Mouse (Mus musculus) midbrain, embryonic 14.5 days (tissue): ENCODE data around the gene Pld1. TPM values are rescaled to one million over a fixed set of nuclear protein-coding genes. Genes with fewer than 3 reads are reported as not detected.

Experiments used
- ATAC-seq: fragments of 200-750 bp; cut with Nextera tagmentation; 2 replicates; pipeline ENCODE4 v1.8.0; 2017; ENCODE audit warnings: moderate number of reproducible peaks, moderate library complexity; ENCODE audit not compliant: low FRiP score, low TSS enrichment
- DNase-seq: peaks from one replicate; pipeline ENCODE4 v3.0.0-alpha.2; 2015
- H3K27ac ChIP-seq: fragments of 300-500 bp; sonication (generic); replicated peaks from 2 replicates; pipeline ENCODE4 v1.5.1; 2014; ENCODE audit warnings: mild to moderate bottlenecking, low read depth, low read length, moderate library complexity
- H3K27me3 ChIP-seq: fragments of 300-500 bp; sonication (generic); 2 replicates; pipeline ENCODE4 v1.6.1; 2014; ENCODE audit warnings: low read length, control low read depth, mixed read lengths; ENCODE audit not compliant: control insufficient read depth, insufficient read depth
- H3K36me3 ChIP-seq: fragments of 300-500 bp; sonication (generic); 2 replicates; pipeline ENCODE4 v1.6.1; 2014; ENCODE audit warnings: low read length, control low read depth; ENCODE audit not compliant: control insufficient read depth, insufficient read depth
- H3K4me1 ChIP-seq: fragments of 300-500 bp; sonication (generic); 2 replicates; pipeline ENCODE4 v1.6.1; 2014; ENCODE audit warnings: mild to moderate bottlenecking, antibody characterized with exemption, low read length, control low read depth; ENCODE audit not compliant: control insufficient read depth, insufficient read depth
- H3K4me2 ChIP-seq: fragments of 300-500 bp; sonication (generic); 2 replicates; pipeline ENCODE4 v1.6.1; 2014; ENCODE audit warnings: mild to moderate bottlenecking, low read length, moderate library complexity
- H3K4me3 ChIP-seq: fragments of 300-500 bp; sonication (generic); replicated peaks from 2 replicates; pipeline ENCODE4 v1.5.1; 2014; ENCODE audit warnings: low read depth, low read length
- H3K9ac ChIP-seq: fragments of 300-500 bp; sonication (generic); replicated peaks from 2 replicates; pipeline ENCODE4 v1.6.1; 2014; ENCODE audit warnings: mild to moderate bottlenecking, low read length, moderate library complexity
- H3K9me3 ChIP-seq: fragments of 300-500 bp; sonication (generic); 2 replicates; pipeline ENCODE4 v1.6.1; 2016; ENCODE audit warnings: low read length, control low read depth, mixed read lengths; ENCODE audit not compliant: control insufficient read depth
- WGBS: fragments of 180-500 bp; shearing (Covaris S2); extraction: QIAGEN DNeasy Blood & Tissue Kit; methylation state at CpG from one replicate; pipeline ENCODE4 v1.1.7; 2014; 5-methylcytosine and 5-hydroxymethylcytosine counted together
- polyA plus RNA-seq: library from polyadenylated mRNA; unstranded; fragments of >200 nt; fragmentation: Nextera tagmentation; extraction: Ambion mirVana; gene quantifications from 2 replicates; pipeline ENCODE4 v1.2.1, GENCODE M21; 2014

Gene Pld1
- polyA plus RNA-seq, 1 experiment from 2014 or later = 5.4 TPM

DNA sequence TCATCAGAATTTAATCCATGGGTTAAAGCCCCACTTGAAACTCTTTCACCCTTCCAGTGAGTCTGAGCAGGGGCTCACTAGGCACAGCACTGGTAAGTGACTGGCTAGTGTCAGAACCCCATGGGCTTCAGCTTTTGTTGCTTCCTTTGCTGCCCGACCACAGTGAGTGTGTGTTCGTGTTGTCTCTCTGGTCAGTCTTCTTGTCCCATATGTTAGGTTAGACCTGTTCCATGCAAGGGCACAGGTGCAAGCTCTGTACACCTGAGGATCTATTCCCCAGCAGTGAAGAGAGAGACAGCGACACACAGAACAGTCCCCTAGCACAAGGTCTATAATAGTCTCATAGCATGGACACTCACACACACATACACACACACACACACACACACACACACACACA is 140.7 kb downstream of the Pld1 start:
- Histone ChIP-seq H3K4me3 (no peak overlapping the region), H3K27me3 (no peaks in the 10 kb centered on the region), H3K27ac (no peak overlapping the region), H3K9ac (no peak overlapping the region), H3K4me1 (no peaks in the 10 kb centered on the region), H3K9me3 (no peaks in the 10 kb centered on the region), H3K4me2 (no peak overlapping the region), H3K36me3 (no peaks in the 10 kb centered on the region)
- WGBS = 89% methylated on average over 3 of the region's 3 CpGs
- ATAC-seq (no peak), DNase-seq (no peak)

- H3K4me2 ChIP-seq = no peak overlapping the region
- H3K4me1 ChIP-seq = no peaks in the 10 kb centered on the region
- H3K4me3 ChIP-seq = no peak overlapping the region
- H3K27ac ChIP-seq = no peak overlapping the region
- no peaks in the 10 kb centered on the region for H3K27me3 ChIP-seq
- DNase-seq = no peak
- H3K9ac ChIP-seq = no peak overlapping the region
- H3K9me3 ChIP-seq = no peaks in the 10 kb centered on the region
- 100% methylated on average over 1 of the region's 1 CpGs for WGBS
- no peaks in the 10 kb centered on the region for H3K36me3 ChIP-seq
- ATAC-seq = no peak
These were observed 141.6 kb downstream of the Pld1 start for GRCm38 (mm10) chr3:28080116-28080515.

DNA sequence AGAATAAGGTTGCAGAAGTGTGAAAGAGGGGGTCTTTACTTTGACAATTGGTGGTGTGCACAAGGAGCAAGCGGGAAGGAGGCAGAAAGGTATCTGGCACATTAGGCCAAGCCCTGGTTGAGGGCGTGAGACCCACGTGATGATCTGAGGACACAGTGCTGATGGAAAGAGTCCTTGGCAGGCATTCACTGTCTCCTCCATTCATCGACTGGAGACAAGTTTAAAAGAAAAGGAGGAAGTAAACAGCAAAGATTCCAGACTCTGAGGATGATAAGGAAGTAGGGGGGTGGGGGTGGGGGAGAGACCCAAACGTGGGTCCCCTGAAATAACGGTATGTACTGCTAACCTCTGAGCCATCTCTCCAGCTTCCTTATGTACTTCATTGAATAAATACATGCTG is 142.5 kb downstream of the Pld1 start:
- 84% methylated on average over 6 of the region's 6 CpGs for WGBS
- ATAC-seq (no peak), DNase-seq (no peak)
- Histone ChIP-seq H3K9me3 (no peaks in the 10 kb centered on the region), H3K27ac (no peak overlapping the region), H3K4me1 (no peaks in the 10 kb centered on the region), H3K36me3 (no peaks in the 10 kb centered on the region), H3K4me2 (no peak overlapping the region), H3K4me3 (no peak overlapping the region), H3K27me3 (no peaks in the 10 kb centered on the region), H3K9ac (no peak overlapping the region)

- Histone ChIP-seq H3K4me1 (no peaks in the 10 kb centered on the region), H3K36me3 (no peaks in the 10 kb centered on the region), H3K27me3 (no peaks in the 10 kb centered on the region), H3K9me3 (no peaks in the 10 kb centered on the region), H3K4me3 (no peak overlapping the region), H3K9ac (no peak overlapping the region), H3K4me2 (no peak overlapping the region), H3K27ac (no peak overlapping the region)
- ATAC-seq = no peak
- DNase-seq = no peak
- WGBS = 86% methylated on average over 3 of the region's 3 CpGs
These were observed 144.7 kb downstream of the Pld1 start for GRCm38 (mm10) chr3:28083218-28083617.

GRCm38 (mm10) chr3:28084281-28084680 is 145.8 kb downstream of the Pld1 start:
- Histone ChIP-seq H3K27me3 (no peaks in the 10 kb centered on the region), H3K4me1 (no peaks in the 10 kb centered on the region)
- DNase-seq = no peak

DNA sequence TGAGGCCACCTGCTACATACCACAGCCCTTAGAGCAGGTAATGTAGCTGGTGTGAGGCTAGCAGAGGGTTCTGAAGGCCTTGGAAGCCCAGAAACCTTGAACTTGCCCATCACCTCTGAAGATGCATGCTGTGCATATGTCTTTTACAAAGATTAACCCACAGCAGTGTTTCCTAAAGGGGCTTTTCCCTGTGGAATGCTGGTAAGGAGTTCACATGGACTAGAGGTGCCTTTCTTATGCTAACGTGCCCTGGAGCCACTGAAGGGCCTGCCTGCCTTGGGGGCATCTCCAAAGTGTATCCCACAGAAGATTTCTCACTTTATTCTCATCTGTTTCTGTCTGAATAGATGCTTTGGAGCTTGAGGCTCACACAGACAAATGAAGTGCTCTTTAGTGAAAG is 152.8 kb downstream of the Pld1 start:
- Histone ChIP-seq H3K27me3 (no peaks in the 10 kb centered on the region), H3K9me3 (no peaks in the 10 kb centered on the region), H3K4me1 (no peaks in the 10 kb centered on the region), H3K4me2 (no peak overlapping the region), H3K9ac (no peak overlapping the region), H3K4me3 (no peak overlapping the region), H3K27ac (no peak overlapping the region), H3K36me3 (no peaks in the 10 kb centered on the region)
- WGBS = 20% methylated on average over 1 of the region's 1 CpGs
- no peak for ATAC-seq
- DNase-seq = no peak

More at GRCm38 (mm10) chr3:28084281-28084680, 145.8 kb downstream of the Pld1 start:
- Histone ChIP-seq H3K9ac (no peak overlapping the region), H3K4me3 (no peak overlapping the region), H3K4me2 (no peak overlapping the region), H3K27ac (no peak overlapping the region), H3K36me3 (no peaks in the 10 kb centered on the region), H3K9me3 (no peaks in the 10 kb centered on the region)
- ATAC-seq = no peak
- WGBS = 81% methylated on average over 2 of the region's 2 CpGs

GRCm38 (mm10) chr3:28091741-28092140 is 153.2 kb downstream of the Pld1 start:
- no peak overlapping the region for H3K4me3 ChIP-seq
- H3K36me3 ChIP-seq = no peaks in the 10 kb centered on the region
- H3K4me2 ChIP-seq = no peak overlapping the region
- no peaks in the 10 kb centered on the region for H3K9me3 ChIP-seq
- H3K27ac ChIP-seq = no peak overlapping the region
- H3K4me1 ChIP-seq = no peaks in the 10 kb centered on the region
- H3K27me3 ChIP-seq = no peaks in the 10 kb centered on the region
- no peak for ATAC-seq
- 77% methylated on average over 2 of the region's 2 CpGs for WGBS
- no peak for DNase-seq
- no peak overlapping the region for H3K9ac ChIP-seq

GRCm38 (mm10) chr3:28093684-28094302 is 155.3 kb downstream of the Pld1 start:
- no peak for ATAC-seq
- Histone ChIP-seq H3K9me3 (no peaks in the 10 kb centered on the region), H3K4me3 (no peak overlapping the region), H3K36me3 (no peaks in the 10 kb centered on the region), H3K27me3 (no peaks in the 10 kb centered on the region), H3K4me2 (no peak overlapping the region), H3K9ac (no peak overlapping the region), H3K27ac (no peak overlapping the region), H3K4me1 (no peaks in the 10 kb centered on the region)
- DNase-seq = no peak
- WGBS = 72% methylated on average over 9 of the region's 9 CpGs

DNA sequence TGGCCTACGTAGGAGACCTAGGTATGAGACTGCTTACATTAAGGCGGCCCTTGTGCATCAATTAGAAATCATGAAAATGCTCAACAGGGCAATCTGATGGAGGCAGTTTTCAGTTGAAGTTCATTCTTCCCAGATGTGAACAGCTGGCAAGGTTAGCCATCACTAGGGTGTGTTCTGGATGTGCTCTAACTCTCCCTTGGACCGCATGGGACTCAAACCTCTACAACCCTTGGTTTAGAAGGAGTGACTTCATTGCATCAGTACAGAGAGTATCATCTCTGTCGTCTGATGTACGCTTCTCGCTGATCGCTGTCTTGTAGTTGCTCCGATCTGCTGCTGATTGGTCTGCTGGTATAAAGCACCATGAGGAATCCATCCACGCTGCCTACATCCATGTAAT is 157.0 kb downstream of the Pld1 start:
- Histone ChIP-seq H3K4me3 (no peak overlapping the region), H3K9ac (no peak overlapping the region), H3K36me3 (no peaks in the 10 kb centered on the region), H3K9me3 (no peaks in the 10 kb centered on the region), H3K27me3 (no peaks in the 10 kb centered on the region), H3K27ac (no peak overlapping the region), H3K4me1 (no peaks in the 10 kb centered on the region), H3K4me2 (no peak overlapping the region)
- DNase-seq (no peak), ATAC-seq (no peak)
- 95% methylated on average over 9 of the region's 9 CpGs for WGBS
